Mouse (Mus musculus) forebrain, postnatal 0 days (tissue): ENCODE results near the gene Methig1. TPM values are rescaled to one million over a fixed set of nuclear protein-coding genes. Genes with fewer than 3 reads are reported as not detected.

Experiments
- ATAC-seq: fragments of 200-750 bp; cut with Nextera tagmentation; 2 replicates; pipeline ENCODE4 v1.8.0; 2017; ENCODE audit warnings: mild to moderate bottlenecking, moderate library complexity
- DNase-seq: peaks from one replicate; pipeline ENCODE4 v3.0.0-alpha.2; 2015
- H3K27ac ChIP-seq: fragments of 300-500 bp; sonication (generic); 2 replicates; pipeline ENCODE4 v1.5.1; 2014; ENCODE audit warnings: low read depth, mild to moderate bottlenecking, antibody characterized with exemption, low read length, moderate library complexity, mixed read lengths
- H3K27me3 ChIP-seq: fragments of 300-500 bp; sonication (generic); 2 replicates; pipeline ENCODE4 v1.6.1; 2014; ENCODE audit warnings: mild to moderate bottlenecking, low read length, mixed read lengths; ENCODE audit not compliant: insufficient read depth
- H3K36me3 ChIP-seq: fragments of 300-500 bp; sonication (generic); 2 replicates; pipeline ENCODE4 v1.6.1; 2014; ENCODE audit warnings: mild to moderate bottlenecking, moderate library complexity; ENCODE audit not compliant: insufficient read depth
- H3K4me1 ChIP-seq: fragments of 300-500 bp; sonication (generic); 2 replicates; pipeline ENCODE4 v1.6.1; 2014; ENCODE audit warnings: antibody characterized with exemption; ENCODE audit not compliant: insufficient read depth
- H3K4me2 ChIP-seq: fragments of 300-500 bp; sonication (generic); 2 replicates; pipeline ENCODE4 v1.6.1; 2014; ENCODE audit warnings: low read depth, mild to moderate bottlenecking, moderate library complexity
- H3K4me3 ChIP-seq: fragments of 300-500 bp; sonication (generic); 2 replicates; pipeline ENCODE4 v1.5.1; 2014; ENCODE audit warnings: low read depth, low read length, mixed read lengths
- H3K9ac ChIP-seq: fragments of 300-500 bp; sonication (generic); 2 replicates; pipeline ENCODE4 v1.6.1; 2014; ENCODE audit warnings: mild to moderate bottlenecking
- H3K9me3 ChIP-seq: fragments of 300-500 bp; sonication (generic); 2 replicates; pipeline ENCODE4 v1.6.1; 2016; ENCODE audit warnings: low read length
- CTCF ChIP-seq: sonication (generic); IDR thresholded peaks from 2 replicates; pipeline ENCODE4 v1.5.1; 2016; ENCODE audit warnings: antibody characterized with exemption, control low read depth, low read depth
- WGBS: fragments of 180-500 bp; shearing (Covaris S2); extraction: QIAGEN DNeasy Blood & Tissue Kit; methylation state at CpG from one replicate; pipeline ENCODE4 v1.1.7; 2014; 5-methylcytosine and 5-hydroxymethylcytosine counted together
- polyA plus RNA-seq: library from polyadenylated mRNA; unstranded; fragments of >200 nt; fragmentation: Nextera tagmentation; extraction: Ambion mirVana; gene quantifications from 2 replicates; pipeline ENCODE4 v1.2.1, GENCODE M21; 2015
- total RNA-seq: library from RNA; depleted of rRNA; stranded (reverse); fragments of >200 nt; gene quantifications from 2 replicates; pipeline ENCODE4 v1.2.3, GENCODE M21; 2014

Gene Methig1
- total and polyA plus RNA-seq, 2 experiments from 2014 or later: not detected

DNA sequence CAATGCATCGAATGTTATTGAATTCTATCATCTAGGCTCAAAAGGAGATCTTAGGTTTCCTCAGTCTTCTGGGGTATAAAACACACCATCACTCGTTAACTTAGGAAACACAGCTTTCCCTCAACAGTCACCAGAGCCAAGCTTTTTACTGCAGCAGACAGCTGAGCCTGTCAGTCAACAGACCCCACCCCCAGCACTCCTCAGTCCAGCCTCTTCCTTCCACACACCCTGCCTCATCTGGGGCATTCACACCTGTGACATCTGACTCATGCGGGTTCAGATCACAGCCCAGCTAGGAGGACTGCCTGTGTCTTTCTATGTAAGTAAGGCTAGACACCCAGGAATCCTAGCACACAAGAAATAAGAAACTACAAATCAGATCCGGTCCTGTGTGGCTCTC is 61.1 kb downstream of the Methig1 start:
- DNase-seq (no peak), ATAC-seq (no peak)
- H3K4me3 ChIP-seq: no peak overlapping the region
- H3K9ac ChIP-seq: no peak overlapping the region
- no peaks in the 10 kb centered on the region for H3K4me1 ChIP-seq
- no peak overlapping the region for H3K4me2 ChIP-seq
- no peaks in the 10 kb centered on the region for H3K9me3 ChIP-seq
- H3K27ac ChIP-seq: no peak overlapping the region
- no peak for TF ChIP-seq CTCF
- H3K27me3 ChIP-seq: no peaks in the 10 kb centered on the region
- WGBS: 64% methylated on average over 4 of the region's 4 CpGs
- H3K36me3 ChIP-seq: peaks cover 22% of the 10 kb centered on the region

- H3K27me3 ChIP-seq: no peaks in the 10 kb centered on the region
- DNase-seq (no peak), ATAC-seq (no peak)
- no peaks in the 10 kb centered on the region for H3K9me3 ChIP-seq
- 92% methylated on average over 13 of the region's 13 CpGs for WGBS
- H3K4me2 ChIP-seq: no peak overlapping the region
- H3K4me1 ChIP-seq: no peaks in the 10 kb centered on the region
- no peak overlapping the region for H3K27ac ChIP-seq
- TF ChIP-seq CTCF: no peak
- H3K36me3 ChIP-seq: peaks cover 12% of the 10 kb centered on the region
- H3K4me3 ChIP-seq: no peak overlapping the region
- H3K9ac ChIP-seq: no peak overlapping the region
Observed at GRCm38 (mm10) chr15:100414942-100415341, 62.0 kb downstream of the Methig1 start.

GRCm38 (mm10) chr15:100415684-100416083 is 62.7 kb downstream of the Methig1 start:
- no peak overlapping the region for H3K27ac ChIP-seq
- 84% methylated on average over 8 of the region's 8 CpGs for WGBS
- no peak overlapping the region for H3K4me3 ChIP-seq
- no peak for TF ChIP-seq CTCF
- no peaks in the 10 kb centered on the region for H3K9me3 ChIP-seq
- peaks cover 10% of the 10 kb centered on the region; the same call in 1 of the 2 replicates for H3K36me3 ChIP-seq
- H3K4me2 ChIP-seq: no peak overlapping the region
- ATAC-seq (no peak), DNase-seq (no peak)
- H3K4me1 ChIP-seq: no peaks in the 10 kb centered on the region
- no peaks in the 10 kb centered on the region for H3K27me3 ChIP-seq
- H3K9ac ChIP-seq: no peak overlapping the region

- Histone ChIP-seq H3K27ac (no peak overlapping the region), H3K36me3 (no peaks in the 10 kb centered on the region), H3K4me1 (peaks cover 7% of the 10 kb centered on the region; the same call in 1 of the 2 replicates), H3K27me3 (no peaks in the 10 kb centered on the region), H3K4me3 (no peak overlapping the region), H3K9ac (no peak overlapping the region), H3K9me3 (no peaks in the 10 kb centered on the region), H3K4me2 (no peak overlapping the region)
- no peak for TF ChIP-seq CTCF
- 84% methylated on average over 9 of the region's 9 CpGs for WGBS
- ATAC-seq (no peak), DNase-seq (no peak)
Observed at GRCm38 (mm10) chr15:100417854-100418450, 65.0 kb downstream of the Methig1 start.

DNA sequence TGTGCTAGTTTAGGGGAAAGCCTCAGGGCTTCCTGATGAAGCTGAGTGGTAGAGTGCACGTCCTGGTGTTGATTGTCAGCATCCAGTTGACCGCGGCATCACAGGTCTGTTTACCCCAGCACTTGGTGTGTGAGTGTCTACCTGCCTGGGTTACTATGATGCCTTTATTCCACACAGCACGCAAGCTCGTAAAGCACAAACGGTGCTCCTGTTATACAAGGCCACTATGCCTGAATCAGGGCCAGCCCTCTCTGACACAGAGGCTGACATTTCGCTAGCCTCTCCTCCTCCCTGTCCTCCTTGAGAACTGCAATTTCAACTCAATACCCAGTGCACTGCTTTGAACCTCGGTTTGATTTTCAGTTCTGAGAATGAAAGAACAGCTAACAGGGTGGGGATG is 66.4 kb downstream of the Methig1 start:
- 74% methylated on average over 8 of the region's 8 CpGs for WGBS
- DNase-seq: no peak
- H3K9ac ChIP-seq: 0 out of 2 replicates have a peak overlapping the region, but pooled peaks have one; percentile 14
- no peak for TF ChIP-seq CTCF
- peaks cover 12% of the 10 kb centered on the region; the same call in 1 of the 2 replicates for H3K4me1 ChIP-seq
- H3K4me3 ChIP-seq: no peak overlapping the region
- no peaks in the 10 kb centered on the region for H3K9me3 ChIP-seq
- ATAC-seq: no peak
- no peaks in the 10 kb centered on the region for H3K36me3 ChIP-seq
- no peak overlapping the region for H3K27ac ChIP-seq
- H3K27me3 ChIP-seq: peaks cover 6% of the 10 kb centered on the region; the same call in 1 of the 2 replicates
- no peak overlapping the region for H3K4me2 ChIP-seq

- H3K4me1 ChIP-seq: peaks cover 12% of the 10 kb centered on the region; the same call in 1 of the 2 replicates
- no peaks in the 10 kb centered on the region for H3K36me3 ChIP-seq
- TF ChIP-seq CTCF: no peak
- H3K4me2 ChIP-seq: no peak overlapping the region
- H3K9me3 ChIP-seq: no peaks in the 10 kb centered on the region
- H3K27me3 ChIP-seq: peaks cover 14% of the 10 kb centered on the region; the same call in 1 of the 2 replicates
- H3K9ac ChIP-seq: no peak overlapping the region
- no peak for ATAC-seq
- no peak overlapping the region for H3K27ac ChIP-seq
- no peak for DNase-seq
- WGBS: 72% methylated on average over 9 of the region's 9 CpGs
- no peak overlapping the region for H3K4me3 ChIP-seq
Observed at GRCm38 (mm10) chr15:100419901-100420745, 67.2 kb downstream of the Methig1 start.
